Mouse (Mus musculus): ENCODE results near the gene Lmtk2.

The Lmtk2 gene

DNA sequence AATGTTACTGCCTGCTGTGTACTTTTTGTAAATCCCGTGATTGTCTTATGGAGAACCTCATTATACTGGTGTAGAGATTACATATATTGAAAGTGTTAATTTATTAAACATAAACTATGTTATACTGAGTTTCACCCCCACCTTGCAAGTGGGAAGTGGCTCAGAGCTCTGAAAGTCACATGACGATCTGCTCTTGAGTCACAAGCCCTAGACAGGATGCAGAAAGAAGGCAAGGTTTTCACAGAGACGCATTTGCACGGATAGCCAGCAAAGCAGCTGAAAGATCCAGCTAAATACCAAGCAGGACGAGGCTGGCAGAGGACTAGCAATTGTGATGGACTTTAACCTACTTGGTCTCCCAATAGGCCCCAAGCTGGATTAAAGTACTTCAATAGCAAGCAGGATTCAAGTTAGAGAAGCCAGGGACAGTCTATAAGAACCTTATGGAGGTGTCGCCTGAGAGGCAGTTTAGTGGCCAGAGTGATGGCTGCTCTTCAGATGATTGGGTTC, 4.7 kb upstream of the Lmtk2 start:
- H3K36me3 ChIP-seq (ENCODE audit: control insufficient read depth, insufficient read depth, low read length, poor library complexity, severe bottlenecking), result no peaks in the 10 kb centered on the region
- H3K27me3 ChIP-seq (ENCODE audit: control insufficient read depth, insufficient read depth, low read length, poor library complexity, severe bottlenecking), result no peaks in the 10 kb centered on the region; the same call in 1 of the 2 replicates
- peak; percentile 56 for DNase-seq (ENCODE audit: low read depth, low spot score)

DNA sequence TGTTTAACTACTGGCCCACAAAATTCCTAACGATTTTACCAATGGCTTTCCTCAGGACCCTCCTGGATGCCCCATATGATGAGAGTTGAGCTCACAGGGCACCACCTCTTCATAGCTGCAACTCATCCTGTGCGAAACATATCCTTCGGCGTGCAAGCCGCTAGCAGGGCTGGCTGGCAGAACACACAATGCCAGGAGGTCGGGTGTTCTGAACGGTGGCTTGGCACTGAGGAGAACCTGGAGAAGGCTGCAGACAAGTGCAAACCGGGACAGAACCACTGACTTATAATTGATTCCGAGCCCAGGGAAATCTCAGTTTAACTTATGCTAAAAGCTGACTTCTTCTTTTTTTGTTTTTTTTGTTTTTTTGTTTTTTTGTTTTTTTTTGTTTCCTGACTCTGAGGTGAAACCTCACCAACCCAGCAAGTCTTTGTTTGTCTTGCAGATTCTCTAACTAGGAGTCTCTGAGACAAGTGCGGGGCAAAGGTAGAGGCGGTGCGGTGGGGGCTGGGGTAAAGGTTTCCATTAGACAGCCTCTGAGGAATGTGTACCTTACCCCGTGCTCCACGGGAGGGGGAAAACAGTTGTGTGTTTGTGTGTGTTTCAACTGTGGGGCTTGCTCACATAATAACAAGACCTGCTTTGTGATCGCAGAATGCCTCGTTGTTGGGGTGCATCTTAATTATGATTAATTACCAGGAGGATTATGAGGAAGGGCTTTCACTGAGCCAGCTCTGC, 2.2 kb upstream of the Lmtk2 start:
- no peak for DNase-seq (ENCODE audit: low read depth, low spot score)

DNA sequence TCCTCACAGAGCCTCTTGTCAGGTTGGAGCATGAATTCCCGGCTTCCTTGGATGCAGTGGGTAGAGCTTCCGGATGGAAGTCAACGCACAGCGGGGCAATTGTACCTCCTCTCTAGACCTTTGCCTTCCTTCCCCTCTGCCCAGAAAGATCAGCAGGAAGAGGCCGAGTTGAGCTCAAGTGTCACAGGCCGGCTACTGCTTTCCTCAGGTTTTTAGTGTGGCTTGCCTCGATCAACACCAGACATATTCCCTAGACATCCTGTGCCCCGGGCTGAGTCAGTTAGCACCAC, 1.7 kb upstream of the Lmtk2 start:
- H3K36me3 ChIP-seq (ENCODE audit: control insufficient read depth, insufficient read depth, low read length, poor library complexity, severe bottlenecking), result no peaks in the 10 kb centered on the region
- no peak for DNase-seq (ENCODE audit: low read depth, low spot score)

More for the DNA sequence above, 2.2 kb upstream of the Lmtk2 start:
- H3K27me3 ChIP-seq (ENCODE audit: control insufficient read depth, insufficient read depth, low read length, poor library complexity, severe bottlenecking), result no peaks in the 10 kb centered on the region; the same call in 1 of the 2 replicates
- H3K36me3 ChIP-seq (ENCODE audit: control insufficient read depth, insufficient read depth, low read length, poor library complexity, severe bottlenecking), result no peaks in the 10 kb centered on the region

DNA sequence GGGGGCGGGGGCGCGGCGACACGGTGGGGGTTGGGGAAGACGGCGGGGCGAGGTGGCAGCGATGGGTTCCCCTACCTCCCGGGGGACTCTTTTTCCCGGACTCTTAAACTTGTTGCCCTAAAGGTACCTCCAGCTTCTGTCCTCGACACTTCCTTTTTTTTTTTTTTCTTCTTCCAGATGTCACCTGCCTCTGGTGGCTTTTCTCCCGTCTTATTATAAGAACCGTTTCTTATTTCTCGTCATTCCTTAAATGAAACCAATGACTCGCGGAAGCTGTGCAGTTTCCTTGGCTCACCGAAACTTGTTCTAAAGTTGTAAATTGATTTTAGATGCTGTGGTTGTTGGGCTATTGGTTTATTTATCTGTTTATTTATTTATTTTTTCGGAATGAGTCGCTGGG, 712 bp downstream of the Lmtk2 start:
- Histone ChIP-seq H3K36me3 (ENCODE audit: control insufficient read depth, insufficient read depth, low read length, poor library complexity, severe bottlenecking) (no peaks in the 10 kb centered on the region), H3K27me3 (ENCODE audit: control insufficient read depth, insufficient read depth, low read length, poor library complexity, severe bottlenecking) (no peaks in the 10 kb centered on the region)
- no peak for DNase-seq (ENCODE audit: low read depth, low spot score)

More for the DNA sequence above, 1.7 kb upstream of the Lmtk2 start:
- no peaks in the 10 kb centered on the region; the same call in 1 of the 2 replicates for H3K27me3 ChIP-seq (ENCODE audit: control insufficient read depth, insufficient read depth, low read length, poor library complexity, severe bottlenecking)

DNA sequence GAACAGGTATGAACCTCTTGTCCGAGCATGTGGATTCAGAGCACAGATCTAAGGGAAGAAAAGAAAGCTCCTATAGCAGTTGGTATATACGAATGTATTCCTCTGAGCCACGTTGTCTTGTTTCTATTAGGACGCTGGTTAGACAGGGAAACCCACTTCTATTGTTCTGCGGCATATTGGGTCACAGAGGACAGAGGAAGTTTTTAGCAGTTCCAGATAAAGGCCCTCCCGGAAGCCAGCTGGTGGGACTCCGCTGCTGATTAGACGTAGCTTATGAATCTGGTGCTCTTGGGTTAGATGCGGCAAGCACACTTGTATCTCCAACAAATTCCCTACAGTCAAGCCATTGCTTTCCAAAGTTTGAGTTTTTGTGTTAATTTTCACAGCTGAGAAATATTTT, 4.8 kb downstream of the Lmtk2 start:
- H3K36me3 ChIP-seq (ENCODE audit: control insufficient read depth, insufficient read depth, low read length, poor library complexity, severe bottlenecking), result no peaks in the 10 kb centered on the region; the same call in 1 of the 2 replicates
- DNase-seq (ENCODE audit: low read depth, low spot score), result no peak
- no peaks in the 10 kb centered on the region for H3K27me3 ChIP-seq (ENCODE audit: control insufficient read depth, insufficient read depth, low read length, poor library complexity, severe bottlenecking)

DNA sequence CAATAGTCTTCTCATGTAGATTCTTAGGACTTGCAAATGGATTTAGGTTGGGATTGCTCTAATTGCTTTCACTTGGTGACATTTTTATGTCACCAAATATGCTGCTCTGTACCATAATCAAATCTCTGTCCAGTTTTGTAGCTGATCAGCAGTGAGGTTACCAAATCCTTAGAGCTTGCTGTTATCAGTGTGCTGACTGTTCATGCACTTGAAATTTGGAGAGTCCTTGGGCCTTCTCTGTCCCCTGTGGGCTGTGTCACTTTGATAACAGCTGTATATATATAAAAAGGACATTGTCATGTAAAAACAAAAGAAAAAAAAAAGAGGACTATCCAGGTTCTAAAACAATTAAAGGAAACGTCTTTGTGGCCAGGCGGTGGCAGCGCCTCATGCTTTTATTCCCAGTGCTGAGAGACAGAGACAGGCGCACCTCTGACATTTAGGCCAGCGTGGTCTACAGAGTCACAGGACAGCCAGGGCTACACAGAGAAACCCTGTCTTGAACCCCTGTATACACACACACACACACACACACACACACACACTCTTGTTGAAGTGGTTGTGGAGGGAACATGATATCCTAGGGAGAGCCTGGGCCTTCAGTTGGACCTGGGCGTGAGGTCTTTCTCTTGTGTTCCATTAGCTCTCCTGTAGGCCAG, 5.4 kb downstream of the Lmtk2 start:
- DNase-seq (ENCODE audit: low read depth, low spot score), result no peak
- Histone ChIP-seq H3K36me3 (ENCODE audit: control insufficient read depth, insufficient read depth, low read length, poor library complexity, severe bottlenecking) (no peaks in the 10 kb centered on the region; the same call in 1 of the 2 replicates), H3K27me3 (ENCODE audit: control insufficient read depth, insufficient read depth, low read length, poor library complexity, severe bottlenecking) (no peaks in the 10 kb centered on the region)

DNA sequence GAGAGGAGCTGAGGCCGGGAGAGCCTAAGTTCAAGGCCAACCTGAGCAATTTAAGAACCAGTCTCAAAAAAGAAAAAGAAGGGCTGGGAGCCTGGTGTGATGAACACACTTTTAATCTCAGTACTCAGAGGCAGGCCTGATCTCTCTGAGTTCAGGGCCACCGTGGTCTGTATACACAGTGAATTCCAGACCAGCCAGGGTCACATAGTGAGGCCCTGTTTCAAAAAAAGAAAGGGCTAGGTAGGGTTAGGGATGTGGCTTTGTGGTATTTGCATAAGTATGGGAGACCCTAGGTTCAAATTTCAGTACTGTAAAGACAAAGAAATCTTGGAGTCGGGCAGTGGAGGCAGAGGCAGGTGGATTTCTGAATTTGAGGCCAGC, 5.9 kb downstream of the Lmtk2 start:
- DNase-seq (ENCODE audit: low read depth, low spot score), result no peak
- no peaks in the 10 kb centered on the region; the same call in 1 of the 2 replicates for H3K36me3 ChIP-seq (ENCODE audit: control insufficient read depth, insufficient read depth, low read length, poor library complexity, severe bottlenecking)
- no peaks in the 10 kb centered on the region for H3K27me3 ChIP-seq (ENCODE audit: control insufficient read depth, insufficient read depth, low read length, poor library complexity, severe bottlenecking)

DNA sequence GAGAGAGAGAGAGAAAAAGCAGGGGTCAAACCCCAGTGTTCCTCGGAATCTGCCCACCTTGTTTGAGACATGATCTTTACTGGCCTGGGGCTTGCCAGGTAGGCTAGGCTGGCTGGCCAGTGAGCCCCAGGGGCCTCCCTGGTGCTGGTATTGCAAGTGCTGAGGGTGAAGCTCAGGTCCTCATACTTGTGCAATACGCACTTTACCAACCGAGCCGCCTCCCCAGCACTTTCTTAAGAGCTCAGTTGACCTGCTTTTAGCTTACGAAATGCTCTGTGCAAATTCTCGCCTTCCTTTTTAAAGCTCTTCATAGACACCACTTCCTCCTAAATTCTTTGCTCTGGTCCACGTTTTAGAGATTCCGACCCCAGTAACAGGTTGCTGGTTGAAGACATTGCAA, 9.0 kb downstream of the Lmtk2 start:
- DNase-seq (ENCODE audit: low read depth, low spot score), result no peak
- no peaks in the 10 kb centered on the region; the same call in 1 of the 2 replicates for H3K36me3 ChIP-seq (ENCODE audit: control insufficient read depth, insufficient read depth, low read length, poor library complexity, severe bottlenecking)
- H3K27me3 ChIP-seq (ENCODE audit: control insufficient read depth, insufficient read depth, low read length, poor library complexity, severe bottlenecking), result no peaks in the 10 kb centered on the region

DNA sequence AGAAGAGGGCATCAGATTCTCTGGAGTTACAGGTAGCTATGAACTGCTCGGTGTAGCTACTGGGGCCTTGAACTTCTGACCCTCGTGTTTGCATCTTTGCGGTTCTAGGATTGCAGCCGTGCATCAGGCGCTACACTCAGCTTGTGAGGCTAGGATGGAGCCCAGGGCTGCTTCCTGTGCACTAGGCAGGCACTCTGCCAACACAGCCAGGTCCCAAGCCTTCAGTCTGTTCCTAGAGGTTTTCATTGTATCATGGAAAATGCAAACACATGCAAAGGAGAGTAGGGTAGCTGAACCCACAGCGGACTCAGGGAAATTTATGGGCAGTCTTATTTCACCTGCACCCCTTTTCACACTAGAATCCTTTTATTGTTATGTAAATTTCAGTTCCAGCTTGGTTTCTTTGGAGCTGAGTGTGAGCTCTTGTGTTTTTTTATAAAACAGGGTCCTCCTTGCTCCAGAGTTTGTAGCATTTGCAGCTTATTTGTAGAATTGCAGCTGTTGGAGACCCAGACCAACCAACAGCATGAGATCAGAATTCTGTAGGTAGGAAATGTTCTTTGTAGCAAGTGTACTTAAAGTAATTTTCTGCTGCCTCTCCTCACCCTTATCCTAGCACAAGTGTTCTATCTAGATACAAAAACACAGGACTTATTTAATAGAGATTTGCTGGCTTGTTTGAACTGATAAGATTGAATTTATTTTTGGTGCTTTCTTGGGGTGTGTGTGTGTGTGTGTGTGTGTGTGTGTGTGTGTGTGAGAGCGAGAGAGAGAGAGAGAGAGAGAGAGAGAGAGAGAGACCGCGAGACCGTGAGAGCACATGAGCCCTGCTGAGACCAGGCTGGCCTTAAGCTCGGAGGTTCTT, 12.6 kb downstream of the Lmtk2 start:
- no peak for DNase-seq (ENCODE audit: low read depth, low spot score)
- H3K27me3 ChIP-seq (ENCODE audit: control insufficient read depth, insufficient read depth, low read length, poor library complexity, severe bottlenecking), result no peaks in the 10 kb centered on the region
- H3K36me3 ChIP-seq (ENCODE audit: control insufficient read depth, insufficient read depth, low read length, poor library complexity, severe bottlenecking), result no peaks in the 10 kb centered on the region; the same call in 1 of the 2 replicates

DNA sequence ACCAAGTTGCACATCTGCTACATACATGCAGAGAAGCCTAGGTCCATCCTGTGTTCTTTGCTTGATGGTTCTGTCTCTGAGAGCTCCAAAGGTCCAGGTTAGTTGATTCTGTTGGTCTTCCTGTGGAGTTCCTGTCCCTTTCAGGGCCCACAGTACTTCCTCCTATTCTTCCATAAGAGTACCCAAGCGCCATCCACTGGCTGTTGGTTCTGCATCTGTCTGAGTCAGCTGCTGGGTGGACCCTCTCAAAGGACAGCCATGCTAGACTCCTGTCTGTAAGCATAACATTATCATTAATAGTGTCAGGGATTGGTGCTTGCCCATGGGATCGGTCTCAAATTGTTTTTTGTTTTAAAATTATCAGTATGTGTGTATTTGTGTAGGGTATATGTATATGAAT, 13.8 kb downstream of the Lmtk2 start:
- no peak for DNase-seq (ENCODE audit: low read depth, low spot score)
- Histone ChIP-seq H3K27me3 (ENCODE audit: control insufficient read depth, insufficient read depth, low read length, poor library complexity, severe bottlenecking) (no peaks in the 10 kb centered on the region), H3K36me3 (ENCODE audit: control insufficient read depth, insufficient read depth, low read length, poor library complexity, severe bottlenecking) (no peaks in the 10 kb centered on the region)

DNA sequence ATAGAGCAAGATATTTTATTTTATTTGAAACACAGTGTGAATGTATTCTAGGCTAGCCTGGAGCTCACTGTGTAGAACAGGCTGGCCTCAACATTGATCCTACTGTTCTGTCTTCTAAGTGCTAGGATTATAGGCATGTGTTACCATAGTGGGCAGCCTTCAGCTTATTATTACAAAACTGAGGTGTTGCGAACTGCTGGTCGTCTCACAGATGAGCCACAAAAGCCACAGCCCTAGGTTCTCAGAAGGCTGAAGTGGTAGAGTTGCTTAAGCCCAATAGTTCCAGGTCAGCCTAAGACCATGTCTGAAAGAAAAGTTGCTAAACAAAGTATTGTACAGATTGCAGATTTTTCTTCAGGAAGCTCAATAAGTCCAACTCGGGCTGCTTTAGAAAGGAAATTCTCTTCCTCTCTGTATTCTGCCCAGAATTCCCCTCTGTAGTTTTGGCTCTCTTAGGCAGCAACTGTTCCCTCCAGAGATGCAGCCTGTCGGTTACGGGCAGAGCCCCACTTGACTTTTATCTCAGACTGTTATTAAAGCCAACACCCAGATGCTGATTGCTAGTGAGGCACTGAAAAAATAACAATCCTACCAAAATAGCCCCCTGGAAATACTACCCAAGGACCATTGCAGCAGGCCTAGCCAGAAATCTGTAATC, 14.9 kb downstream of the Lmtk2 start:
- DNase-seq (ENCODE audit: low read depth, low spot score), result no peak
- H3K27me3 ChIP-seq (ENCODE audit: control insufficient read depth, insufficient read depth, low read length, poor library complexity, severe bottlenecking), result no peaks in the 10 kb centered on the region
- no peaks in the 10 kb centered on the region for H3K36me3 ChIP-seq (ENCODE audit: control insufficient read depth, insufficient read depth, low read length, poor library complexity, severe bottlenecking)

DNA sequence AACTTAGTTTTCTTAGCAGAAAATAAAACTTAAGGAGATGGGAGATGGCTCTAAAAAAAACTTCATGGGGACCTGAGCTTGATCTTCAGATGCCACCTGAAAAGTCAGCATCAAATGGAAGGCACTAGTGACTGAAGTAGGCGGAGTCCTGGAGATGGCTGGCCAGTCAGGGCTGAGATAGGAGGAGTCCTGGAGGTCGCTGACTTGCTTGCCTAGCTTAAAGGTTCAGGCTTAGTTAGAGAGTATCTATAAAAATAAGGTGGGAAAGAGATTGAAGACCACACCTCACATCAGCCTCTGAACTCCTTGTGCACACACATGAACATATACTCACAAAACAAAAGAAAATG, 15.4 kb downstream of the Lmtk2 start:
- no peaks in the 10 kb centered on the region for H3K36me3 ChIP-seq (ENCODE audit: control insufficient read depth, insufficient read depth, low read length, poor library complexity, severe bottlenecking)
- DNase-seq (ENCODE audit: low read depth, low spot score), result no peak
- H3K27me3 ChIP-seq (ENCODE audit: control insufficient read depth, insufficient read depth, low read length, poor library complexity, severe bottlenecking), result no peaks in the 10 kb centered on the region

DNA sequence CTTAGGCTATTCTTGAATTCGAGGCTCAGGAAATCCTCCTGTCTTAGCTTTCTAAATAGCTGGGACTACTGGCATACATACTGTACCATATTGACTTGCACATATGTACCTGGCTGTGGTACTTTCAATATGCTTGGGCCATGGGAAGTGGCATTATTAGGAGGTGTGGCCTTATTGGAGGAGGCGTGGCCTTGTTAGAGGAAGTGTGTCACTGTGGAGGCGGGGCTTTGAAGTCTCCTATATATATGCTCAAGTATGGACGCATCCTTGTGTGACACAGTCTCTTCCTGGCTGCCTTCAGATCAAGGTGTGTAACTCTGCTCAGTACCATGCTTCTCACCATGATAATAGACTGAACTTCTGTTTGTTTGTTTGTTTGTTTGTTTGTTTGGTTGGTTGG, 18.0 kb downstream of the Lmtk2 start:
- peak; percentile 39 for DNase-seq (ENCODE audit: low read depth, low spot score)
- no peaks in the 10 kb centered on the region for H3K27me3 ChIP-seq (ENCODE audit: control insufficient read depth, insufficient read depth, low read length, poor library complexity, severe bottlenecking)
- H3K36me3 ChIP-seq (ENCODE audit: control insufficient read depth, insufficient read depth, low read length, poor library complexity, severe bottlenecking), result no peaks in the 10 kb centered on the region

DNA sequence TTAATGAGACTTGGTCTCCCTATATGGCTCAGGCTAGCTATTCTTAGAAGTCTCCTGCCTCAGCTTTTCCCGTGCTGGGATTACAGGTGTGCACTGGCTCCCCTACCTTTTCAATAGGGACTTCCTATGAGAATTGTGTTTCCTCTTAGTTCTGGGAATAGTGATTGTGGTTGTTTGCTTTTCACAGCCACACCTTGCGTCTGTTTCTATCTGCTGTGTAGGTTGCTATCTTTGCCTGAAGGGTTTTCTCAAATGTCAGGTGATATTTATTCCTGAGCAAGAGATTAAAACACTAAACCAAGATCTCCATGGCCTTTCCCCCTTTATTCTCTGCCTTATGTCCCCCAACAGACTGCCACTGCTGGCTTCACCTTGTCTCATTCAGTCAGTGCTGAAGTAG, 19.1 kb downstream of the Lmtk2 start:
- DNase-seq (ENCODE audit: low read depth, low spot score), result no peak
- no peaks in the 10 kb centered on the region for H3K36me3 ChIP-seq (ENCODE audit: control insufficient read depth, insufficient read depth, low read length, poor library complexity, severe bottlenecking)

More for the DNA sequence above, 19.1 kb downstream of the Lmtk2 start:
- H3K27me3 ChIP-seq (ENCODE audit: control insufficient read depth, insufficient read depth, low read length, poor library complexity, severe bottlenecking), result no peaks in the 10 kb centered on the region
